ENCODE assay signal across 12 mouse cellular contexts in the genomic region with DNA sequence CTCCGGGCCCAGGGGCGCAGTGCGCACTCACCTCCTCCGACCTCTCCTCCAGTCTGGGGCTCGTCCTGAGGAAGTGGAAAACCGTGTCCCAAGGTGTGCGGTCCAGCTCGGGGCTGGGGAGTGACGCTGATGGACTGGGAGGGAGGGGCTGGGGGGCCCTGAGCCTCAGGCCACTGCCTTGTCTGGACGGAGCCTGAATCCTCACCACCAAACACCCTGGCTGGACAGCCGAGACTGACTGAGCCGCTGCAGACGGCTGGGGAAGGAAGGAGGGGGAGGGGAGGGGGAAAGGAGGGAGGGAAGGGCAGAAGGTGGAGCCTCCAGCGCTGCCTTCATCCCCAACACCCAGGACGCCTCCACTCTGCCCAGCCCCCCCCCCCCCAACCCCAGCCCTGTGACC. TPM values are rescaled to one million over a fixed set of nuclear protein-coding genes. Genes with fewer than 3 reads are reported as not detected.
DNase-seq lines count a peak whose midpoint lies in the region; ATAC-seq lines count a peak whose summit lies in the region.
"Had no signal": no experiment of that assay in that cellular context is flagged by ENCODE, and none has a peak within 500 bp of the region (broad histone marks: within the 10 kb centered on the region; RNA-seq: fewer than 3 reads in every experiment).

No protein-coding gene starts in this region.

- DNase-seq in heart, postnatal 4 days, result no peak
- DNase-seq in R1 (ENCODE audit: low read depth, low spot score), result peak; percentile 29
- DNase-seq in MN1 (ENCODE audit: low spot score), result no peak
- DNase-seq in left cerebral cortex, postnatal 25 days (ENCODE audit: low spot score in 2 of 2), result no peak
- DNase-seq in urinary bladder, postnatal 10 days (ENCODE audit: low spot score), result no peak

- 6% methylated on average over 15 of the region's 15 CpGs for WGBS in heart, embryonic 12.5 days
- WGBS in hindbrain, embryonic 12.5 days, result 4% methylated on average over 14 of the region's 15 CpGs
- 3% methylated on average over 15 of the region's 15 CpGs for WGBS in neural tube, embryonic 13.5 days

- H3K4me1 ChIP-seq in heart, embryonic 12.5 days (replicated peaks), result peaks cover 24% of the 10 kb centered on the region
- H3K4me1 ChIP-seq in hindbrain, embryonic 12.5 days, result peaks cover 34% of the 10 kb centered on the region
- H3K4me1 ChIP-seq in neural tube, embryonic 13.5 days (replicated peaks), result peaks cover 36% of the 10 kb centered on the region

- no peaks in the 10 kb centered on the region for H3K36me3 ChIP-seq in heart, embryonic 12.5 days
- H3K36me3 ChIP-seq in hindbrain, embryonic 12.5 days, result no peaks in the 10 kb centered on the region
- no peaks in the 10 kb centered on the region for H3K36me3 ChIP-seq in neural tube, embryonic 13.5 days

- peak overlapping the region; percentile 2 for H3K4me3 ChIP-seq in heart, embryonic 12.5 days
- H3K4me3 ChIP-seq in hindbrain, embryonic 12.5 days, result peak overlapping the region; percentile 32
- H3K4me3 ChIP-seq in neural tube, embryonic 13.5 days, result peak overlapping the region; percentile 32

- no peak for ATAC-seq in heart, embryonic 12.5 days (ENCODE audit: insufficient number of reproducible peaks, low FRiP score)
- no peak for ATAC-seq in hindbrain, embryonic 12.5 days (ENCODE audit: low FRiP score)
- ATAC-seq in neural tube, embryonic 13.5 days (ENCODE audit: low read depth), result no peak
- ATAC-seq: activated CD4-positive, CD25-positive, alpha-beta regulatory T cell, adult 4 months had no signal

- H3K27me3 ChIP-seq in heart, embryonic 12.5 days (replicated peaks), result peaks cover 90% of the 10 kb centered on the region
- H3K27me3 ChIP-seq in hindbrain, embryonic 12.5 days, result peaks cover 63% of the 10 kb centered on the region
- H3K27me3 ChIP-seq in neural tube, embryonic 13.5 days, result peaks cover 61% of the 10 kb centered on the region

- no peak overlapping the region for H3K27ac ChIP-seq in heart, embryonic 12.5 days (ENCODE audit: poor library complexity, severe bottlenecking)
- H3K27ac ChIP-seq in hindbrain, embryonic 12.5 days, result peak overlapping the region; percentile 23; the same call in 1 of the 2 replicates
- H3K27ac ChIP-seq in neural tube, embryonic 13.5 days (replicated peaks), result no peak overlapping the region; the same call in 1 of the 2 replicates

- intact Hi-C loops in left cerebral cortex, postnatal 25 days (cut with DNase I), result no loop called here

- no peak overlapping the region for H3K9ac ChIP-seq in heart, embryonic 12.5 days
- peak overlapping the region; percentile 38 for H3K9ac ChIP-seq in hindbrain, embryonic 12.5 days
- H3K9ac ChIP-seq in neural tube, embryonic 13.5 days, result peak overlapping the region; percentile 64

- peak overlapping the region; percentile 54; the same call in 1 of the 2 replicates for H3K4me2 ChIP-seq in heart, embryonic 12.5 days
- H3K4me2 ChIP-seq in hindbrain, embryonic 12.5 days (replicated peaks), result peak overlapping the region; percentile 31
- peak overlapping the region; percentile 40; the same call in 1 of the 2 replicates for H3K4me2 ChIP-seq in neural tube, embryonic 13.5 days

- no peaks in the 10 kb centered on the region for H3K9me3 ChIP-seq in heart, embryonic 12.5 days (replicated peaks)
- H3K9me3 ChIP-seq in hindbrain, embryonic 12.5 days (replicated peaks), result no peaks in the 10 kb centered on the region
- no peaks in the 10 kb centered on the region for H3K9me3 ChIP-seq in neural tube, embryonic 13.5 days

RNA-seq across cellular contexts. Expression of gene Sox10, which starts 0.8 kb away (rescaled TPM):
- polyA plus RNA-seq in heart, embryonic 12.5 days (2016; fragmentation: Nextera tagmentation; extraction: Ambion mirVana), result 0.28 and 0.44 TPM in 2 replicates
- under 1 TPM; 0.55 to 0.90 TPM for total RNA-seq in heart, postnatal 4 days (2021)
- polyA plus RNA-seq in hindbrain, embryonic 12.5 days (2016; fragmentation: Nextera tagmentation; extraction: Ambion mirVana), result 12.4 and 19.5 TPM in 2 replicates
- polyA plus RNA-seq in neural tube, embryonic 13.5 days (2015; fragmentation: Nextera tagmentation; extraction: Ambion mirVana), result 20.4 and 23.5 TPM in 2 replicates
- 10 to 100 TPM; 24.5 to 25.4 TPM for total RNA-seq in left cerebral cortex, postnatal 25 days (2021)
- total RNA-seq: hematopoietic stem cell, adult 5-6 weeks; liver, adult 2 months; megakaryocyte, adult 5-6 weeks had no signal
- polyA plus RNA-seq: activated CD4-positive, CD25-positive, alpha-beta regulatory T cell, adult 4 months; liver, adult 2 months had no signal

RNA-seq across cellular contexts. Expression of gene 1700088E04Rik, which starts 23.2 kb away (rescaled TPM):
- 6.3 and 6.6 TPM in 2 replicates for polyA plus RNA-seq in heart, embryonic 12.5 days (2016; fragmentation: Nextera tagmentation; extraction: Ambion mirVana)
- total RNA-seq in heart, postnatal 4 days (2021), result 1 to 10 TPM; 1.2 to 2.1 TPM
- polyA plus RNA-seq in hindbrain, embryonic 12.5 days (2016; fragmentation: Nextera tagmentation; extraction: Ambion mirVana), result 13.4 and 15.8 TPM in 2 replicates
- polyA plus RNA-seq in neural tube, embryonic 13.5 days (2015; fragmentation: Nextera tagmentation; extraction: Ambion mirVana), result 12.4 and 13.1 TPM in 2 replicates
- total RNA-seq in left cerebral cortex, postnatal 25 days (2021), result 10 to 100 TPM; 11.7 to 12.2 TPM
- total RNA-seq: megakaryocyte, adult 5-6 weeks had no signal

RNA-seq across cellular contexts. Expression of gene Polr2f, which starts 23.4 kb away (rescaled TPM):
- 265 and 289 TPM in 2 replicates for polyA plus RNA-seq in heart, embryonic 12.5 days (2016; fragmentation: Nextera tagmentation; extraction: Ambion mirVana)
- total RNA-seq in heart, postnatal 4 days (2021), result 100 to 1,000 TPM; 126 to 139 TPM
- polyA plus RNA-seq in hindbrain, embryonic 12.5 days (2016; fragmentation: Nextera tagmentation; extraction: Ambion mirVana), result 298 and 337 TPM in 2 replicates
- polyA plus RNA-seq in neural tube, embryonic 13.5 days (2015; fragmentation: Nextera tagmentation; extraction: Ambion mirVana), result 259 and 278 TPM in 2 replicates
- total RNA-seq in left cerebral cortex, postnatal 25 days (2021), result 100 to 1,000 TPM in 1 of 2 experiments, 10 to 100 TPM in 1; 98.4 to 106 TPM

RNA-seq across cellular contexts. Expression of gene Micall1, which starts 55.6 kb away (rescaled TPM):
- 24.2 and 24.3 TPM in 2 replicates for polyA plus RNA-seq in heart, embryonic 12.5 days (2016; fragmentation: Nextera tagmentation; extraction: Ambion mirVana)
- total RNA-seq in heart, postnatal 4 days (2021), result 100 to 1,000 TPM in 1 of 2 experiments, 10 to 100 TPM in 1; 92.8 to 101 TPM
- polyA plus RNA-seq in hindbrain, embryonic 12.5 days (2016; fragmentation: Nextera tagmentation; extraction: Ambion mirVana), result 12.4 and 16.3 TPM in 2 replicates
- 10.4 and 11.2 TPM in 2 replicates for polyA plus RNA-seq in neural tube, embryonic 13.5 days (2015; fragmentation: Nextera tagmentation; extraction: Ambion mirVana)
- total RNA-seq in left cerebral cortex, postnatal 25 days (2021), result 10 to 100 TPM; 23.8 to 24.1 TPM
